Mouse (Mus musculus) lung, postnatal 0 days (tissue): ENCODE measurements around the gene Acox3.

ENCODE experiments used
- CTCF ChIP-seq: IDR thresholded peaks from 2 replicates; pipeline ENCODE4 v1.5.1; 2016; ENCODE audit warnings: antibody characterized with exemption, mild to moderate bottlenecking
- EP300 ChIP-seq: IDR thresholded peaks from 2 replicates; pipeline ENCODE4 v1.6.1; 2016; ENCODE audit warnings: antibody characterized with exemption, mild to moderate bottlenecking, control low read depth

DNA sequence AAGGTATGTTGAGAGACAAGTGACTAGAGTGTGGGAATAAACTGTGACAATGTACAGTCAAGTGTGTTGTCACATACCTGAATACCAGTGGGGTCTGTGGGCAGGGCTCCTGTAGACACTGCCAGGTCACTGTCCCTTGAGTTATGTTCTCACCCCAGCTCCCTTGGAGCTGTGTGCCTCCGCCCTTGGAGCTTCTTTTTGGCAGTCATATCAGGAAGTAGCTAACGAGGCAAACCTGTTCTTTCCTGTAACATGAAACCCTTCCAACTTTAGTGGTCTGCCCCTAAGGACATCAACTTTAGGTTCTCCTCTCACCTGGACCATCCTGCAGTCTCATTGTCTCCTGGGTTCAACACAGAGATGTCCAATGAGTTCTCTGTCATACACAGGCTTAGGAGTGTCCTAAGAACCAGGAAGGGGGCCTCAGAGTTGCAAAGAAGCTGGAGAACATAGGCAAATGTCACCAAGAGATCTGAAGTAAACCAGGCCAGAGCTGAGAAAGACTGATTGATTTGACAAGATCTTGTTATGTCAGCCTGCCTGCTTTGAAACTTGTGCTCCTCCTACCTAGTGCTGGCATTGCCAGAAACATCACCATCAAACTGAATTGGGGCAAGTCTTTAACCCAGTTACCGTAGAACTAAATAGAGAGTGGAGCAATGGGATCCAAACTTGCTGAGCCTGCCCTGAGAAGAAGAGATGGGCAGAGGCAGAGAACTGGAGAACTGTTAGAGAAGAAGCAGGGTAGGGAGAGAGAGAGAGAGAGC is 2.5 kb upstream of the Acox3 start:
- TF ChIP-seq CTCF = no peak
- no peak for TF ChIP-seq EP300
